Mouse (Mus musculus) CH12.LX (cell line): ENCODE results near the gene Gpr107. TPM values are rescaled to one million over a fixed set of nuclear protein-coding genes. Genes with fewer than 3 reads are reported as not detected.

Experiments used
- DNase-seq: peaks from one replicate; pipeline ENCODE4 v3.0.0-alpha.2; 2013; ENCODE audit errors: extremely low read depth
- H3K27ac ChIP-seq: 2 replicates; pipeline ENCODE4 v1.5.1; 2012; ENCODE audit warnings: low read depth, mild to moderate bottlenecking, control low read depth, moderate library complexity; ENCODE audit not compliant: insufficient read depth
- H3K27me3 ChIP-seq: replicated peaks from 2 replicates; pipeline ENCODE3; 2012; ENCODE audit warnings: inconsistent platforms
- H3K36me3 ChIP-seq, 2 experiments: replicated peaks in 1 of 2; 2 replicates each; pipeline versions ENCODE3 to v1.6.1; 2012; ENCODE audit warnings: inconsistent platforms in 1 of 2, low read length in 1 of 2, mild to moderate bottlenecking in 1 of 2, mixed read lengths in 1 of 2, moderate library complexity in 1 of 2; ENCODE audit not compliant: control insufficient read depth in 1 of 2, insufficient read depth in 1 of 2
- H3K4me1 ChIP-seq, 2 experiments: 2 replicates each; pipeline ENCODE4 v1.6.1; 2012; ENCODE audit warnings: inconsistent platforms in 1 of 2, moderate library complexity in 1 of 2; ENCODE audit not compliant: insufficient read depth in 2 of 2, control insufficient read depth in 1 of 2
- H3K4me2 ChIP-seq: 2 replicates; pipeline ENCODE4 v1.6.1; 2012; ENCODE audit warnings: low read depth, mild to moderate bottlenecking, control low read depth; ENCODE audit not compliant: poor library complexity, insufficient read depth, severe bottlenecking
- H3K4me3 ChIP-seq, 3 experiments: fragments of 150-350 bp in 1 of 3; sonication (generic) in 1 of 3; replicated peaks in 1 of 3; 2 replicates each; pipeline versions ENCODE3 to v1.5.1; 2011 to 2012; ENCODE audit warnings: low read depth in 2 of 3, low read length in 2 of 3, mild to moderate bottlenecking in 2 of 3, moderate library complexity in 2 of 3, control low read depth in 1 of 3, improper control_type of control experiment in 1 of 3, inconsistent platforms in 1 of 3, mixed read lengths in 1 of 3; ENCODE audit not compliant: poor library complexity in 1 of 3
- H3K79me2 ChIP-seq: replicated peaks from 2 replicates; pipeline ENCODE4 v1.6.1; 2012; ENCODE audit warnings: mild to moderate bottlenecking, moderate library complexity; ENCODE audit not compliant: control insufficient read depth, poor library complexity, insufficient read depth, severe bottlenecking; ENCODE audit errors: extremely low read depth
- H3K9ac ChIP-seq: 2 replicates; pipeline ENCODE4 v1.6.1; 2012; ENCODE audit warnings: low read depth, mild to moderate bottlenecking, control low read depth, moderate library complexity; ENCODE audit not compliant: insufficient read depth
- H3K9me3 ChIP-seq: replicated peaks from 2 replicates; pipeline ENCODE3; 2012; ENCODE audit warnings: low read length, inconsistent platforms, mixed read lengths
- CHD1 ChIP-seq: IDR thresholded peaks from 2 replicates; pipeline ENCODE4 v1.6.1; 2012; ENCODE audit warnings: low read depth, low read length, improper control_type of control experiment, inconsistent platforms
- CTCF ChIP-seq, 2 experiments: IDR thresholded peaks in 1 of 2; conservative IDR thresholded peaks in 1 of 2; 2 replicates each; pipeline ENCODE4 v1.5.1; 2011 to 2012; ENCODE audit warnings: low read depth in 2 of 2, low read length in 2 of 2, improper control_type of control experiment in 1 of 2, inconsistent platforms in 1 of 2, mild to moderate bottlenecking in 1 of 2, moderate library complexity in 1 of 2
- EP300 ChIP-seq: IDR thresholded peaks from 2 replicates; pipeline ENCODE4 v1.6.1; 2011; ENCODE audit warnings: low read length, improper control_type of control experiment
- ETS1 ChIP-seq: conservative IDR thresholded peaks from 2 replicates; pipeline ENCODE4 v1.6.1; 2012; ENCODE audit warnings: low read depth, mild to moderate bottlenecking, inconsistent platforms, low read length, improper control_type of control experiment, moderate library complexity
- GABPA ChIP-seq: IDR thresholded peaks from 2 replicates; pipeline ENCODE4 v1.6.1; 2012; ENCODE audit warnings: low read depth, low read length, improper control_type of control experiment, inconsistent platforms; ENCODE audit not compliant: insufficient replicate concordance
- IRF4 ChIP-seq: IDR thresholded peaks from 2 replicates; pipeline ENCODE4 v1.6.1; 2014; ENCODE audit warnings: low read depth, mild to moderate bottlenecking, inconsistent platforms, low read length, improper control_type of control experiment
- JUN ChIP-seq: IDR thresholded peaks from 2 replicates; pipeline ENCODE4 v1.6.1; 2011; ENCODE audit warnings: low read depth, mild to moderate bottlenecking, low read length, improper control_type of control experiment, moderate library complexity; ENCODE audit not compliant: insufficient read depth
- JUND ChIP-seq: conservative IDR thresholded peaks from 2 replicates; pipeline ENCODE4 v1.6.1; 2011; ENCODE audit warnings: low read depth, low read length, improper control_type of control experiment
- KAT2A ChIP-seq: IDR thresholded peaks from 2 replicates; pipeline ENCODE4 v1.6.1; 2012; ENCODE audit warnings: low read length, improper control_type of control experiment, inconsistent platforms; ENCODE audit not compliant: insufficient replicate concordance
- MAFK ChIP-seq: IDR thresholded peaks from 2 replicates; pipeline ENCODE4 v1.6.1; 2011; ENCODE audit warnings: low read length, improper control_type of control experiment; ENCODE audit not compliant: insufficient replicate concordance
- MEF2A ChIP-seq: IDR thresholded peaks from 2 replicates; pipeline ENCODE4 v1.6.1; 2014; ENCODE audit warnings: low read depth, mild to moderate bottlenecking, inconsistent platforms, low read length, improper control_type of control experiment, borderline replicate concordance
- MXI1 ChIP-seq: IDR thresholded peaks from 2 replicates; pipeline ENCODE4 v1.6.1; 2011; ENCODE audit warnings: mild to moderate bottlenecking, low read depth, low read length, improper control_type of control experiment
- MYC ChIP-seq: IDR thresholded peaks from 2 replicates; pipeline ENCODE4 v1.6.1; 2011; ENCODE audit warnings: low read depth, mild to moderate bottlenecking, improper control_type of control experiment, low read length
- NELFE ChIP-seq: IDR thresholded peaks from 2 replicates; pipeline ENCODE4 v1.6.1; 2011; ENCODE audit warnings: low read depth, low read length, improper control_type of control experiment
- NRF1 ChIP-seq: IDR thresholded peaks from 2 replicates; pipeline ENCODE4 v1.6.1; 2014; ENCODE audit warnings: low read depth, mild to moderate bottlenecking, inconsistent platforms, low read length, improper control_type of control experiment, moderate library complexity
- PAX5 ChIP-seq: IDR thresholded peaks from 2 replicates; pipeline ENCODE4 v1.6.1; 2012; ENCODE audit warnings: low read length, inconsistent platforms, mixed read lengths
- RCOR1 ChIP-seq: conservative IDR thresholded peaks from 2 replicates; pipeline ENCODE4 v1.6.1; 2012; ENCODE audit warnings: low read depth, mild to moderate bottlenecking, inconsistent platforms, low read length, improper control_type of control experiment
- SIN3A ChIP-seq: IDR thresholded peaks from 2 replicates; pipeline ENCODE4 v1.6.1; 2012; ENCODE audit warnings: low read length, improper control_type of control experiment, inconsistent platforms
- SMC3 ChIP-seq: IDR thresholded peaks from 2 replicates; pipeline ENCODE4 v1.6.1; 2011; ENCODE audit warnings: low read depth, low read length, improper control_type of control experiment
- TBP ChIP-seq: conservative IDR thresholded peaks from 2 replicates; pipeline ENCODE4 v1.6.1; 2011; ENCODE audit warnings: low read depth, low read length, improper control_type of control experiment
- TCF12 ChIP-seq: IDR thresholded peaks from 2 replicates; pipeline ENCODE4 v1.6.1; 2014; ENCODE audit warnings: low read depth, mild to moderate bottlenecking, inconsistent platforms, low read length, improper control_type of control experiment
- USF2 ChIP-seq: conservative IDR thresholded peaks from 2 replicates; pipeline ENCODE4 v1.6.1; 2011; ENCODE audit warnings: low read depth, low read length, improper control_type of control experiment
- ZKSCAN1 ChIP-seq: IDR thresholded peaks from 2 replicates; pipeline ENCODE4 v1.6.1; 2012; ENCODE audit warnings: low read depth, inconsistent platforms, low read length, improper control_type of control experiment, borderline replicate concordance
- ZMIZ1 ChIP-seq: IDR thresholded peaks from 2 replicates; pipeline ENCODE4 v1.6.1; 2012; ENCODE audit warnings: low read depth, mild to moderate bottlenecking, inconsistent platforms, low read length, improper control_type of control experiment
- ZNF384 ChIP-seq: IDR thresholded peaks from 2 replicates; pipeline ENCODE4 v1.6.1; 2012; ENCODE audit warnings: low read depth, low read length, improper control_type of control experiment, inconsistent platforms
- dilution Hi-C: fragments of 300-500 bp; cut with MboI; formaldehyde crosslinking; loops from 2 replicates; pipeline ENCODE4 v1.14.3; 2020; ENCODE audit warnings: low sequenced_read_pairs; ENCODE audit not compliant: extremely low pct_unique_long_range_greater_than_20kb, extremely low pct_ligation_motif_present
- in situ Hi-C: fragments of 300-500 bp; cut with MboI; formaldehyde crosslinking; loops from 3 replicates; pipeline ENCODE4 v1.14.3; 2019; ENCODE audit warnings: low sequenced_read_pairs, low pct_ligation_motif_present, low pct_unique_long_range_greater_than_20kb, mixed read lengths
- polyA plus RNA-seq: library from polyadenylated mRNA; unstranded; fragments of >175 nt; gene quantifications from 2 replicates; pipeline ENCODE4 v1.2.1, GENCODE M21; 2012; ENCODE audit warnings: low read depth; ENCODE audit not compliant: insufficient read length
- total RNA-seq, 2 experiments: library from RNA; depleted of rRNA; stranded (reverse); fragments of 300-350 nt in 1 of 2; fragments of >200 nt in 1 of 2; gene quantifications; 2 replicates each; pipeline ENCODE4 v1.2.3; 2012 to 2014

Gpr107 gene
- total and polyA plus RNA-seq, 3 experiments: 19.6 to 27.8 (median 24.6) TPM

DNA sequence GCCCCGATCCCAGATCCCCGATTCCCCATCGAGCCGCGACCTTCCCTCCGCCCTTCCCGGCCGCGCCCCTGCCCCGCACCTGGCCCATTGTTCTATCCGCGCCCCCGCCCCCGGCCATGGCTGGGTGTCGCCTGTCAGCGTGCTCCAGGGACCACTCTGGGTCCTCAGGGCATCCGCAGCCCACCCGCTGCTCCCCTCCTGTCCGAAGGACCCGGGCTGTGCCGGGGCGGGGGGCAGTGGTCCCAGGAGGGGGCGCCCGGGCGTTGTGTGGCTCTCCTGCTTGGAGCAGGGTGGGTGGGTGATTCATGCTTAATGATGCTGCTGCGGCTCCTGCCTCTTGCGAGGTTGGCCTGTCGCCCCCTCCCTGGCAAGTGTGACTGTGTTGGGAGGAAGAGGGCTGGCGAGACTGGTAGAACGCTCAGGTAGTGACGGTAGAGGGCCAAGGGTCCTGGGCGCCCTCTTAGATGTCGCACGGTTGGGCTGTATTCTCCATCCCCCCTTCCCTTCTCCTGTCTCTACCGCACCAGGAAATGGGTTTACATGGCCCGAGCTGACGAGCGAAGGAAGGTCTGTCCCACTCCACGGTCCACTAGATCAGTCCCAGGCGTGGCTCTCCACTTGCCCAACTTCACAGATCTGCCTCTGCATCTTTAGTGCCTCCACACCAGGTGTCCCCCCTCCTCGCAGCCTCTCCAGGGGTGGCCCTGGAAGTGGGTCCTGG, 94.3 kb downstream of the Gpr107 start:
- H3K4me2 ChIP-seq: no peak overlapping the region
- no peaks in the 10 kb centered on the region for H3K36me3 ChIP-seq
- H3K4me3 ChIP-seq: no peak overlapping the region
- peaks cover 95% of the 10 kb centered on the region for H3K27me3 ChIP-seq
- no peaks in the 10 kb centered on the region for H3K4me1 ChIP-seq
- TF ChIP-seq KAT2A: no peak
- TF ChIP-seq SIN3A: no peak
- TF ChIP-seq MEF2A: no peak
- TF ChIP-seq PAX5: no peak
- no peak for TF ChIP-seq CHD1
- no peak for TF ChIP-seq ZKSCAN1
- TF ChIP-seq TBP: no peak
- TF ChIP-seq CTCF (conservative IDR thresholded peaks at IDR 0.05 in 1 of 2, IDR thresholded peaks at IDR 0.05 in 1 of 2; ENCODE audit: low read depth in 2 of 2, low read length in 2 of 2): no peak
- no peak for TF ChIP-seq SMC3
- no peak for TF ChIP-seq ZMIZ1
- no peak for TF ChIP-seq EP300
- TF ChIP-seq, all 38 proteins: peak for 0
- H3K79me2 ChIP-seq: no peaks in the 10 kb centered on the region
- DNase-seq: no peak
- dilution Hi-C loops: no loop called here
- H3K9ac ChIP-seq: no peak overlapping the region
- H3K9me3 ChIP-seq: peaks cover 12% of the 10 kb centered on the region
- no peak overlapping the region for H3K27ac ChIP-seq
- in situ Hi-C loops: no loop called here

DNA sequence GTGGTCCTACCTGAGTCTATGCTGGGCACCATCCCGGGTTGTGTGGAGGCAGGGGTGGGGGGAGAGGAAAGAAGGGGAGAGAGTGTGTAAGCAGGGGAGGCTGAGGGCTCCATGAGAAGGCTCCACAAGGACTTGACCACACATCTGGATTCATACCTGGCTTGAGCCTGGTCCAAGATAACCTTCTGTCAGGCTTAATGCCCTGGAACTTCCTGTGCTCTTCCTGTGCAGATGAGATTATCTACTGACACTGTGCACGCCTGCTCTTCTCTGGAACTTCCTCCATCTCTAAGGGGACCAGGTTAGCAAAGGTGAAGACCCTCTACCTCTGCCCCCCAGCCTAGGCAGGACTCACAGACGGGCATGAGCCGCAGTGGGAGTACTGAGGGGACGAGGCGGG, 96.7 kb downstream of the Gpr107 start:
- no peak overlapping the region for H3K9ac ChIP-seq
- H3K79me2 ChIP-seq: no peaks in the 10 kb centered on the region
- TF ChIP-seq ETS1: no peak
- dilution Hi-C loops: no loop called here
- H3K36me3 ChIP-seq: no peaks in the 10 kb centered on the region
- H3K4me3 ChIP-seq: no peak overlapping the region
- in situ Hi-C loops: no loop called here
- H3K27me3 ChIP-seq: peaks cover 87% of the 10 kb centered on the region
- H3K27ac ChIP-seq: no peak overlapping the region
- peaks cover 14% of the 10 kb centered on the region for H3K9me3 ChIP-seq
- no peak overlapping the region for H3K4me2 ChIP-seq
- H3K4me1 ChIP-seq: no peaks in the 10 kb centered on the region
- no peak for DNase-seq

DNA sequence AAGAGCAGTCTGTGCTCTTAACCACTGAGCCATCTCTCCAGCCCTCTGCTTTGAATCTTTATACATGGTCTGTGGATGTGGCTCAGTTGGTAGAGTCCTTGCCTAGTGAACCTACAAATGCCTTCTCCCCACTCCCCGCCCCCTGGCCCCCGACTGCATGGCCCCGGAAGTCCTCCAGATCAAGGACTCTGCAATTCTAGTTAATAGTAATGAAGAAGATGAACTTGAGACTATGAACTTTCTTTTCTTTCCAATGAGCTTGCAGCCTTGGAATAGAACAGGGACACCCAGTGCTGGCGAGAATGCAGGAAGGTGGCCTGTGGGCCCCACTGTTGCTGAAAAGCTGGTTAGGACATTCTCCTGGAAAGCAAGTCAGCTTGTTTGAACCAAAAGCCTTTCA, 100.1 kb downstream of the Gpr107 start:
- Histone ChIP-seq H3K4me1 (peaks cover 4 to 11% of the 10 kb centered on the region in 2 experiments), H3K27ac (no peak overlapping the region), H3K9ac (no peak overlapping the region), H3K4me2 (no peak overlapping the region), H3K9me3 (peaks cover 5% of the 10 kb centered on the region), H3K36me3 (no peaks in the 10 kb centered on the region), H3K4me3 (no peak overlapping the region)
- in situ Hi-C loops: no loop called here
- TF ChIP-seq GABPA (no peak), JUN (no peak), SIN3A (no peak), NELFE (no peak), TCF12 (no peak), MAFK (no peak), EP300 (no peak), PAX5 (no peak), MYC (no peak), JUND (no peak), ZNF384 (no peak), RCOR1 (no peak), MXI1 (no peak), SMC3 (no peak), MEF2A (no peak), USF2 (no peak), CTCF (conservative IDR thresholded peaks at IDR 0.05 in 1 of 2, IDR thresholded peaks at IDR 0.05 in 1 of 2; ENCODE audit: low read depth in 2 of 2, low read length in 2 of 2) (no peak), NRF1 (no peak), IRF4 (no peak)
- TF ChIP-seq, all 38 proteins: peak for 0
- H3K79me2 ChIP-seq: no peaks in the 10 kb centered on the region
- no peak for DNase-seq
- dilution Hi-C loops: no loop called here
- peaks cover 84% of the 10 kb centered on the region for H3K27me3 ChIP-seq
